Mouse (Mus musculus) ZHBTc4 (cell line): ENCODE results near the gene Map4k3.

Source experiments
- DNase-seq: peaks from one replicate; pipeline ENCODE4 v3.0.0-alpha.2; 2011; ENCODE audit warnings: low read depth, low spot score

Gene Map4k3

GRCm38 (mm10) chr17:80729825-80730224 lies 1.5 kb upstream of the Map4k3 start:
- no peak for DNase-seq

GRCm38 (mm10) chr17:80729080-80729749 lies 930 bp upstream of the Map4k3 start:
- DNase-seq = peak; percentile 45

GRCm38 (mm10) chr17:80727341-80727951 lies 839 bp downstream of the Map4k3 start:
- DNase-seq = peak; percentile 54

DNA sequence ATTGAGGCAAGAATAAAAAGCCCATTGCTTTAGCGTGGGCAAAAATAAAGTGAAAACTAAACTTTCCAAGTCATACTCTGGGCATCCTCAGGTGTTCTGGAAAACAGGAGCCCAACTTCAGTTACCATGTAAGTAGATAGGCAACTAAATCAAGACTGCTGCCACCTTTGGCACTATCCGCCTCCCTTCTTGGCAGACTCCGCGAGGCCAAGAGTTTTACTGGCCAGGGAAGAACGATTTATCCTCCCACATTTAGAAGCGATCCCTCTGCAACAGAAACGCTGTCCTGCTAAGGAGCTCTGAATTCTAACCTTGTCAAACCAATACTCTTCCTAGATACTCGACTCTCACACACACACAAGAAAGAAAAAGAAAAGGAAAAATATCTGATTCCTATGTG lies 1.5 kb downstream of the Map4k3 start:
- no peak for DNase-seq

- peak; percentile 33 for DNase-seq
Measured at GRCm38 (mm10) chr17:80723092-80723491, 5.2 kb downstream of the Map4k3 start.

DNA sequence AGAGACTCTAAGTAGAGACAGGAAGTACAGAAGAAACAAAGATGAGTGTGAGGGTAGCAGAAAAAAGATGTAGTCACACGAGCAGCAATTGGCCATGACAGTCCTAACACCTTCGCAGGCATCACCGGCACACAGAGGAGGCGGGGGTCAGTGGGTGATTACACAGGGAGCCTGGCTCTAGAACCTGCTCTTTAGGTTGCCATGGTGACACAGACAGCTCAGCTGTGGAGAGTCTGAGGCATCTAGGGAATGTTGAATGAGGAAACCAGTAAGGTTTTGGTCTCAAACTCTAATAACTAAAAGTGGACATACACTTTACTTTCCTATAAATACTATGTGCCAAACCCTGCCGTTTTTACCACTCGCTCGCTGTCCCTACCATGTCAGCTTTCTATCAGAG lies 6.6 kb downstream of the Map4k3 start:
- DNase-seq = no peak

DNA sequence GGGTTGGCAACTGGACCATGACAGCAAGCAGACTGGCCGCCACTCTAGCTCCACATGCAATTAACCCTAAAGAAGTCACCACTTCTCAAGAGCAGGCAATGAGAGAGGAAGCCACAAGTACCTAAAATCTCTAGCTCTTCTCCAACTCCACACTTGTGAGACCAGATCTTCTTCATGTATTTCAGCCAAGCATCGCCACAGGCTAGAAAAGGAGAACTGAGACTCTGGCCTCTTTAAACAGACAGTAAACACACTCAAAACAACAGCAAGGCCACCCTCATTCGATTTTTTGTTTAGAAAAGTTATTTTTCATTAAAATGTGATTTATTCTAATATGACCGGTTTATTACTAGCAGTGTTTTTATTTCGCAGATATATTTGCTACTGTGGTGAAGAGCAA lies 9.0 kb downstream of the Map4k3 start:
- no peak for DNase-seq

DNA sequence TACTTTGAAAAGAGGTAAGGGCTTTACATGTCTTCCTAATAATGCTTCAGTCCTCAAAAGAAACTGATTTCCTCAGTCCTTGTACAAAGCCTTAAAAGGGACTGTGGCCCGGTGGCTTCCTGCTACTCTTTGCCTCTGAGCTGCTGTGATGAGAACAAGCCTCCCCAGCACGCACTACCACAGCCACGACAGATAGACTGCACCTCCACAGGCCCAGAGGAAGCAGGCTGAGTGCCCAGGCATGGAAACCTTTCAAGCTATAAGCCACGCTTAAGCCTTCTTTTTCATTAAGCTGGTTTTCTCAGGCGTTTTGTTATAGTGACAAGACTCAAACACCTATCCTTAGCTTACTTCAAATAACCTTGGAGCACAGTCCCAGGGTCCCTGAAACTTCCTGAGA lies 10.0 kb downstream of the Map4k3 start:
- DNase-seq = no peak

- DNase-seq = no peak
Measured at GRCm38 (mm10) chr17:80713588-80713987, 14.7 kb downstream of the Map4k3 start.

DNA sequence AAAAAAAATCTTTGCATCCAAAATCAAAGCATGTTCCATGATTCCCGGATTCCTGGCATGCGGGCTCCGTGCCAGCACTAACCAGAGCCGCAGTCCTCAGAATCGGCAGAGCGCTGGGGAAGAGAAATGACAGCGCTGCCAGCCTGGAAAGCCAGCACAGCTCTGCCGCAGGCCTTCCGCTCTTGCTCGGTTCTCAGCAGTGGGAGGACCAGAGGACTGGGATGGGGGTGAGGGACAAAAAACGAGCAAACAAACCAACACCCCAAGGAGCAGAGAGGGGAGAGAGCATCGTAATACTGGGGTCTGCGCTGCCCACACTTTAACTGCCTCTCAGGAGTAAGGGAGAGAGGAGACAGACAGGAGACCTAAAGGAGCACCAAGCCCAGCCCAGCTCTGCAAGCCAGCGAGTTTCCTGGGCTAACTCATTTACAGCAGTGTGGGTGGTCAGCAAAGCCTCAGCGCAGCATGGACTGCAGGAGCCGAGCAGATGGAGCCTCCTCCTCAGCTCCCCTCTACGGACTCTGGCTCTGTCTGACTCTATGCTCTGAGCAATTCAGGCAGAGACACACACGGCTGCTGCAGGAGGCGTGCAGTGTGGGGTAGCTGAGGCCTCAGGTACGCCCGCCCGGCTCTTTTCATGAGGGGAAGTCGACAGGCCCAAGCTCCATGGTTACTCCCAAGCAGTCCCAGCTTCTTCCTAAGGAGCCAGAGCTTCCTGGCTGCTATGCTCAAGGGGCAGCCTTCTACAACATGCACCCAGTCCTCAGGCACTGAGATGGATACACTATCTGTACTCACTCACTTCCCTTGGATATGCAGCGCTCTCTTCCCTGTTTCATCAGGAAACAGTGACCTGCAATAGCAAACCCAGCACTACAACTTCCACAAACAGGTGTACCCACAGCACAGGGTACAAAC lies 18.1 kb downstream of the Map4k3 start:
- peak; percentile 18 for DNase-seq

GRCm38 (mm10) chr17:80708803-80709202 lies 19.5 kb downstream of the Map4k3 start:
- DNase-seq = peak; percentile 25

DNA sequence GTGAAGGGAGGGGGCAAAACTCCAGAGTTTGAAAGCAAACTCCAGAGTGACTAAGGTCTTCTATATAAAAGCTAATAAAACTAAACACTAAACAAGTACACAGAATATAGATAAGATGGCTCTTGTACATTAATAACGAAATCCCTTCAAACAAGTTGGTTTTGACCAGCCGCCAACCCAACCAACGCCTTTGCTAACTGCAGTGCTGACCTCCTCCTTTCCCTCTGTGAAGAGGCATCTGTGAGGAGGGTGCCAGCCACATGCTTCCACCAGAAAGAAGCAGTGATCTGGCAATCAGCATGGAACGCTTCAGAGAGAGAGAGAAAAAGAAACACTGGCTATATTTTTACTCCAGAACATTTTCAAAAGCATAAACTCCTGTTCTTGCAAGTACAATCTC lies 21.1 kb downstream of the Map4k3 start:
- no peak for DNase-seq

- DNase-seq = no peak
Measured at GRCm38 (mm10) chr17:80706608-80707007, 21.7 kb downstream of the Map4k3 start.

- no peak for DNase-seq
Measured at GRCm38 (mm10) chr17:80701687-80702086, 26.6 kb downstream of the Map4k3 start.

GRCm38 (mm10) chr17:80698930-80699329 lies 29.4 kb downstream of the Map4k3 start:
- no peak for DNase-seq

- no peak for DNase-seq
Measured at GRCm38 (mm10) chr17:80698191-80698901, 29.9 kb downstream of the Map4k3 start.

GRCm38 (mm10) chr17:80696956-80697355 lies 31.3 kb downstream of the Map4k3 start:
- no peak for DNase-seq

DNA sequence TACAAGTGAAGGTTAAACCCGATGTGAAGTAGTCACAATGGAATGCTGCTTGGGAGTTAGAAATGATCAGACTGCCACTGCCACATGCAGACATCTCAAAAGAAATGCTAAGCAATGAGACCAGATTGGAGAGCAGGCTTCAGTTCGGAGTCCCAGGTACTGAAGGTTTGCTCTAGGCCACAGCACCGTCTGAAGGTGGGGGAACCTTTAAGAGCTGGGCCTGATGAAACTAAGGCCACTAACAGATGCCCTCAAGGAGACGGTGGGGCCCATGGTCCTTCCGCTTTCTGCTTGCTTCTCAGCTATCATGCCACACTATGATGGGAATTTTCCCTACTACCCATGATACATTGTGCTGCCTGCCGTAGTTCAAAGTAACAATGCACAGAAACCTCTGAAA lies 32.1 kb downstream of the Map4k3 start:
- no peak for DNase-seq

- no peak for DNase-seq
Measured at GRCm38 (mm10) chr17:80693707-80694106, 34.6 kb downstream of the Map4k3 start.

- no peak for DNase-seq
Measured at GRCm38 (mm10) chr17:80692183-80692582, 36.1 kb downstream of the Map4k3 start.

DNA sequence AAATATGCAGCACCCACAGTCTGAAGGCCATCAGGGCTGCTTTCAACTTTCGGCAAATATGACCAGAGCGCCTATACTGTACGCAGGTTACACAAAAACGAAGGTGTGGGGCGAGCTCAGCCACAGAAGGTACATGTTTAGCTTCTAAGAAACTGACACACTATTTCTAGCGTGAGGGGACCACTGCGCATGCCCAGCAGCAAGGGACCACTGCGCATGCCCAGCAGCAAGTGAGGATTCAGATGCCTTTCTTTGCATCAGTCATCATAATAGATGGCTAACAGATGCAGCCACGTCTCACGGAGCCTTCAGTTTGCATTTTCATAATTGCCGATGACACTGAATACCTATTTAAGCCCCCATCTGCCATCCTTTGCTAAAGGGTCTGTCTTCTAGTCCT lies 39.6 kb downstream of the Map4k3 start:
- DNase-seq = no peak

GRCm38 (mm10) chr17:80686066-80686465 lies 42.2 kb downstream of the Map4k3 start:
- DNase-seq = no peak
